Mouse (Mus musculus) E14TG2a.4 (cell line): ENCODE measurements around the gene Olfr763.
"Not testable (repeated sequence)": the region's sequence is repeated elsewhere in the genome, so short reads cannot be mapped to it uniquely, and the experiment has no call there.

ENCODE experiments used
- H3K27me3 ChIP-seq: 2 replicates; pipeline ENCODE4 v1.6.1; 2014; ENCODE audit warnings: low read length, control low read depth; ENCODE audit not compliant: insufficient read depth
- H3K36me3 ChIP-seq: 2 replicates; pipeline ENCODE4 v1.6.1; 2014; ENCODE audit warnings: low read length, control low read depth; ENCODE audit not compliant: insufficient read depth
- H3K4me1 ChIP-seq: replicated peaks from 2 replicates; pipeline ENCODE4 v1.6.1; 2014; ENCODE audit warnings: low read depth, low read length, control low read depth
- H3K4me3 ChIP-seq: replicated peaks from 2 replicates; pipeline ENCODE4 v1.5.1; 2014; ENCODE audit warnings: mild to moderate bottlenecking, low read length
- H3K9me3 ChIP-seq: 2 replicates; pipeline ENCODE4 v1.6.1; 2014; ENCODE audit warnings: low read length, control low read depth
- CTCF ChIP-seq: conservative IDR thresholded peaks from 2 replicates; pipeline ENCODE4 v1.5.1; 2014; ENCODE audit warnings: low read length
- NANOG ChIP-seq: IDR thresholded peaks from 2 replicates; pipeline ENCODE4 v1.6.1; 2014; ENCODE audit warnings: borderline replicate concordance, low read length, mixed read lengths
- POU5F1 ChIP-seq: IDR thresholded peaks from 2 replicates; pipeline ENCODE4 v1.6.1; 2014; ENCODE audit warnings: low read length, borderline replicate concordance

Olfr763 gene

DNA sequence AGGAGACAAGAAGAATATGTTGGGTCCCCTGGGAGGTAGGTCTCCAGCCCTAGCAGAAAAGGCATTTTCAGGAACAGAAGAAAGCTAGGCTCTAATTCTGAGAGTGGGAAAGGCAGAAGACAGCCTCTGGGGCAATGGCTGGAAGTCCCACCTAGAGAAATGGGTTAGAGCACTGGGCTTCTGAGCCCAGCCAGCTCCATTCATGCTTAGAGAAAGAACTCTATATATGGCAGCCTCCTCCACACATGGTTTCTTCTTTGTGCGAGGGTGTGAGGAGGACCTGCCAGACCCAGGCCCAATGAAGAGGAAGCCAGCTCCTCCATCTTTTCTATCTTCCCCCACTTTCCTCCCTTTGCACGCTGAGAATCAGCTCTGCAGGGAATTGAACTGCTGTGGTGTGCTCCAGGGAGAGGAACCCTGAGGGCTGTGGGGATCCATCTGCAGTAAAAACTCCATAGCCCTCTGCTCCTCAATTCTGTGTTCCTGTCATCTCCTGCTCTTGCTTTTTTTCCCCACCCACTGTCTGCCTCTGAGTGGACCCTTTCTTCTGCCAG lies at the start of gene Olfr763:
TSS of gene Olfr763 (plus strand) at position 504 of the 554 bp plus-strand sequence.
- no peak within 1 kb of the TSS for H3K4me3 ChIP-seq
- H3K27me3 ChIP-seq = no peaks in the 10 kb centered on the region
- TF ChIP-seq NANOG = no peak
- TF ChIP-seq CTCF = no peak
- no peak for TF ChIP-seq POU5F1
- H3K4me1 ChIP-seq = no peaks in the 10 kb centered on the region
- H3K36me3 ChIP-seq = no peaks in the 10 kb centered on the region
- peaks cover 39% of the 10 kb centered on the region for H3K9me3 ChIP-seq

GRCm38 (mm10) chr10:128964961-128965360 lies 45.6 kb upstream of the Olfr763 start:
- Histone ChIP-seq H3K4me1 (no peaks in the 10 kb centered on the region), H3K27me3 (no peaks in the 10 kb centered on the region), H3K36me3 (no peaks in the 10 kb centered on the region), H3K4me3 (no peak overlapping the region), H3K9me3 (no peaks in the 10 kb centered on the region)
- TF ChIP-seq CTCF = no peak
- TF ChIP-seq NANOG = no peak

- TF ChIP-seq NANOG (no peak), POU5F1 (no peak), CTCF (no peak)
- Histone ChIP-seq H3K4me3 (no peak overlapping the region), H3K36me3 (no peaks in the 10 kb centered on the region), H3K4me1 (no peaks in the 10 kb centered on the region), H3K9me3 (no peaks in the 10 kb centered on the region), H3K27me3 (no peaks in the 10 kb centered on the region)
These were observed 44.7 kb upstream of the Olfr763 start for GRCm38 (mm10) chr10:128965871-128966270.

DNA sequence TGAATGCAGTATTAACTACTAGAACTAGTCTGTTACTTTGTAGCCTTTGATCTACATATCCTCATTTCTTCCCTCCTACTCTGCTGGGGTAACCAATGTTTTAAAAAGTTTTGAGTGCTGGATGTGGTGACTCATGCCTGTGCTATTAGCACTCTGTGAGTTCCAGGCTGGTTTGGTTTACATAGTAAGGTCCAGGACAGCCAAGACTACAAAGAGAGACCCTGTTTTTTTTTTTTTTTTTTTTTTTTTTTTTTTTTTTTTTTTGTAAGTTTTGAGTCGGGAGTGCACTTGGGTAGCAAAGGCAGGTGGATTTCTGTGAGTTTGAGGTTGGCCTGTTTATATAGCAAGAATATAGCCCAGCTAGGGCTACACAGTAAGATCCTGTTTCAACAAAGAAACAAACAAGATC lies 42.2 kb upstream of the Olfr763 start:
- Histone ChIP-seq H3K9me3 (no peaks in the 10 kb centered on the region), H3K27me3 (no peaks in the 10 kb centered on the region), H3K4me3 (no peak overlapping the region), H3K36me3 (no peaks in the 10 kb centered on the region), H3K4me1 (no peaks in the 10 kb centered on the region)
- TF ChIP-seq POU5F1 (no peak), NANOG (no peak), CTCF (no peak)

DNA sequence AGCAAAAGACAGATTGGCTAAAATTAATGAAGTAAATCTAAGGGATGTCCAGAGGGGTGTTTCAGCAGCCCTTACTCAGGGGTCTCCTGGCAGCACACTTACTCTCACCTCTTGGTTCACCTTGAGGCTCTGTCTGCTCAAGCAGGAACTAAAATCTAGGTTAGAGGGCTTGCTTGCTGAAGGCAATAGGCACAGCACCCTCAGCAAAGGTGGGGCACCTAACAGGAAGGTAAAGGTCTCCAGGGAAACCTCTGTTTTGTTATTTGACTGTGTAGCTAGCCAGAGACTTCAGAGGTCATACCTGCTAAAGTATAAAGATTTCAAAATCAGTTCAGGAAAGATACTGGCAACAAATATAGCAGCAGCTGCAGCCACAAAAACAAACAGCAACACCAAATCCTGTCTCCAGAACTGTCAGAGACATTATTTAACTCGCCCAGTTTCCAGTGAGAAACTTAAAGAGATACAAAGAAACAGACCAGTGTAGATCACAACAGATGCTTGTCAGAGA lies 39.8 kb upstream of the Olfr763 start:
- Histone ChIP-seq H3K4me1 (no peaks in the 10 kb centered on the region), H3K36me3 (no peaks in the 10 kb centered on the region), H3K9me3 (no peaks in the 10 kb centered on the region), H3K4me3 (no peak overlapping the region), H3K27me3 (no peaks in the 10 kb centered on the region)
- TF ChIP-seq POU5F1 = no peak
- no peak for TF ChIP-seq CTCF
- TF ChIP-seq NANOG = no peak

DNA sequence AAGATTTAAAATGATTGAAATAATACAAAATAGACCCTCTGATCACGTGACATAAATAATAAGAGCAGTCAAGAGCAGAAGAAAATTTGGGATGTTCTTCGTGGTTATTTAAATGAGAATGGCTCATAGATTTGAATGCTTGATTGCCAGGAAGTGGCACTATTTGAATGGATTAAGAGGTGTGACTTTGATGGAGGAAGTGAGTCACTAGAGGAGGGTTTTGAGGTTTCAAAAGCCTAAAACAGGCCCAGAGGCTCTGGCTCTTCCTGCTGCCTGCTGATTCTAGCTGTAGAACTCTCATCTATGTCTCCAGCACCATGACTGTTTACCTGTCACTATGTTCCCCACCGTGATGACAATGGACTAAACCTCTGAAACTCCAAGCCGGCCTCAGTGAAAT lies 37.8 kb upstream of the Olfr763 start:
- Histone ChIP-seq H3K27me3 (no peaks in the 10 kb centered on the region), H3K4me1 (no peaks in the 10 kb centered on the region; the same call in 1 of the 2 replicates), H3K36me3 (no peaks in the 10 kb centered on the region), H3K4me3 (no peak overlapping the region), H3K9me3 (no peaks in the 10 kb centered on the region)
- no peak for TF ChIP-seq NANOG
- no peak for TF ChIP-seq POU5F1
- TF ChIP-seq CTCF = no peak

GRCm38 (mm10) chr10:128976395-128976794 lies 34.2 kb upstream of the Olfr763 start:
- no peak for TF ChIP-seq CTCF
- no peaks in the 10 kb centered on the region for H3K9me3 ChIP-seq

DNA sequence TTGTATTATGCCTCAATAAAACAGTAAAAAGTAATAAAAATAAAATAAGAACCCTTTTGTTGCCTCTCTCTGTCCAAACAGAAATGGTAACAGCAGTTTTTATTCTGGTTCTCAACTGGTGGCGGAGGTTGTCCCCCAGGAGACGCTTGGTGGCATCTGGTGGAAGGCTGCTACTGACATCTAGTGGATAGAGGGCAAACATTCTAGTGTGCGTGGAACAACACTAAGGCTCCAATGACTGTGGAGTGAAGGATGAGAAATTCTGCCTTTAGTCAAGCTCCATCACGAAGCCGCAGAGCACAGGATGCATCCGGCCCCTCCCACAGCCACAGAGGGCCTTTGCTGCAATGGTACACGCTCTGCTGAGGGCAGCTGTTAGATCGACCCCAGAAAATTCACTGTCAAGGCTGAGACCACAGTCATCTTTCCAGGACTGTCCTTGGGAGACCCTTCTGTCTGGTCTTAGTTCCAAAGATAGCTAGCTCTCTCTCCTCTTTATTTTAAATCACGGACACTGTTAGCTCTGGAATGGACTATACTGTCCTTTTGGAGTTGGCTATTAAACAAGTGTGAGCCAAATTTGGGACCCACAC lies 33.0 kb upstream of the Olfr763 start:
- Histone ChIP-seq H3K36me3 (no peaks in the 10 kb centered on the region), H3K27me3 (no peaks in the 10 kb centered on the region), H3K4me1 (peaks cover 17% of the 10 kb centered on the region), H3K9me3 (no peaks in the 10 kb centered on the region), H3K4me3 (no peak overlapping the region)
- TF ChIP-seq POU5F1 (no peak), CTCF (peak; percentile 38)

More at GRCm38 (mm10) chr10:128976395-128976794, 34.2 kb upstream of the Olfr763 start:
- Histone ChIP-seq H3K36me3 (no peaks in the 10 kb centered on the region), H3K4me3 (no peak overlapping the region), H3K4me1 (peaks cover 11% of the 10 kb centered on the region), H3K27me3 (no peaks in the 10 kb centered on the region)

- Histone ChIP-seq H3K27me3 (no peaks in the 10 kb centered on the region), H3K36me3 (no peaks in the 10 kb centered on the region), H3K9me3 (no peaks in the 10 kb centered on the region), H3K4me1 (peaks cover 17% of the 10 kb centered on the region), H3K4me3 (no peak overlapping the region)
- no peak for TF ChIP-seq POU5F1
- TF ChIP-seq CTCF = no peak
- TF ChIP-seq NANOG = peak; percentile 22; the same call in 1 of the 2 replicates
These were observed 29.8 kb upstream of the Olfr763 start for GRCm38 (mm10) chr10:128980644-128981365.

- H3K4me3 ChIP-seq, H3K27me3 ChIP-seq, H3K4me1 ChIP-seq, H3K36me3 ChIP-seq, H3K9me3 ChIP-seq: not testable (repeated sequence)
These were observed 21.5 kb upstream of the Olfr763 start, which contains the start of gene Olfr9 for GRCm38 (mm10) chr10:128989131-128989530. Olfr9 (plus strand) TSS chr10:128989431.

- not testable (repeated sequence) for H3K36me3 ChIP-seq, H3K4me1 ChIP-seq, H3K9me3 ChIP-seq, H3K4me3 ChIP-seq, H3K27me3 ChIP-seq
These were observed 20.3 kb upstream of the Olfr763 start for GRCm38 (mm10) chr10:128990129-128990850.
